Mouse (Mus musculus) kidney, postnatal 25 days (tissue): ENCODE measurements around the gene Fam221a.
"Not testable (repeated sequence)": the region's sequence is repeated elsewhere in the genome, so short reads cannot be mapped to it uniquely, and the experiment has no call there.

ENCODE experiments used
- DNase-seq, 2 experiments: peaks; one replicate each; pipeline ENCODE4 v3.0.0; 2021; ENCODE audit warnings: mixed read lengths in 2 of 2

Gene Fam221a

GRCm38 (mm10) chr6:49395316-49395715 is 27.8 kb downstream of the Fam221a start, which contains the start of gene Stk31:
Gene Stk31, plus strand, starts transcription at chr6:49395604.
- peak; percentile 19 to 46 for DNase-seq

GRCm38 (mm10) chr6:49397466-49397865 is 29.9 kb downstream of the Fam221a start:
- peak in 1 of 2 experiments; percentile 11 for DNase-seq

GRCm38 (mm10) chr6:49398365-49398764 is 30.8 kb downstream of the Fam221a start:
- DNase-seq = no peak

GRCm38 (mm10) chr6:49410830-49411229 is 43.3 kb downstream of the Fam221a start:
- DNase-seq = no peak

GRCm38 (mm10) chr6:49412967-49413366 is 45.4 kb downstream of the Fam221a start:
- DNase-seq = not testable (repeated sequence)

GRCm38 (mm10) chr6:49415971-49416370 is 48.4 kb downstream of the Fam221a start:
- no peak for DNase-seq

- DNase-seq = no peak
Observed at GRCm38 (mm10) chr6:49437306-49437705, 69.8 kb downstream of the Fam221a start.
